Comparison of ENCODE assay signal across 8 mouse cellular contexts in the genomic region with DNA sequence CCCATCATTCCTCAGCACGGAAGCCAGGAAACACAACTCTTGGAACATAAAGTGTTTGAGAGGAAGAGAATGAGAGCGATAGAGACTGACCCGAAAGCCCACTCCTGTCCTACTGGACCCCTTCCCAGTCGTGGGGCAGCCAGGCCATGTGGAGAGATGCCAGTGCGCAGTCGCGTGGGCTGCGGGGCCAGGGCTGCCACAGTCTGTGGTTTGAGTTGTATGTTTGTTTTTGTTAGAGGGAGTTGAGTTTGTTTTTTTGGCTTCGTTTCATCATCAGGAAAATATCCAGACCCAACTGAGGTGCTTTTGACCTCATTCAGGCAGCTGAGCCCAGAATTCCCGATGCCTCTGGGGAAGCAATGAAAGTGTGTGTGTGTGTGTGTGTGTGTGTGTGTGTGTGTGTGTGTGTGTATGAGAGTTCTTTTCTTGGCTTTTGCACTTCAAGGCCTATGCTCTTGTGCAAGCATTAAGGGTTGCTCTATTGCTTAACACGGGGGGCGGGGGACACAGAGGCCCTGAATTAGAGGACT. TPM values are rescaled to one million over a fixed set of nuclear protein-coding genes. Genes with fewer than 3 reads are reported as not detected.
DNase-seq lines count a peak whose midpoint lies in the region; ATAC-seq and TF ChIP-seq lines count a peak whose summit lies in the region.

No protein-coding gene starts in this region.

- WGBS in forebrain, embryonic 12.5 days, result 87% methylated on average over 12 of the region's 12 CpGs
- 89% methylated on average over 12 of the region's 12 CpGs for WGBS in forebrain, embryonic 10.5 days
- 58% methylated on average over 12 of the region's 12 CpGs for WGBS in intestine, embryonic 16.5 days
- 77% methylated on average over 12 of the region's 12 CpGs for WGBS in forebrain, postnatal 0 days

- no peaks in the 10 kb centered on the region for H3K27me3 ChIP-seq in forebrain, embryonic 12.5 days
- H3K27me3 ChIP-seq in forebrain, embryonic 10.5 days (ENCODE audit: poor library complexity, severe bottlenecking), result no peaks in the 10 kb centered on the region
- H3K27me3 ChIP-seq in intestine, embryonic 16.5 days (replicated peaks; ENCODE audit: control insufficient read depth, insufficient read depth, low read length), result no peaks in the 10 kb centered on the region
- H3K27me3 ChIP-seq in forebrain, postnatal 0 days (ENCODE audit: insufficient read depth, low read length), result no peaks in the 10 kb centered on the region

- H3K4me2 ChIP-seq in forebrain, embryonic 12.5 days, result no peak overlapping the region
- no peak overlapping the region for H3K4me2 ChIP-seq in intestine, embryonic 16.5 days (ENCODE audit: low read depth, low read length)
- H3K4me2 ChIP-seq in forebrain, postnatal 0 days (ENCODE audit: low read depth), result no peak overlapping the region

- H3K9ac ChIP-seq in forebrain, embryonic 12.5 days, result no peak overlapping the region
- no peak overlapping the region for H3K9ac ChIP-seq in intestine, embryonic 16.5 days (ENCODE audit: low read depth, low read length)
- H3K9ac ChIP-seq in forebrain, postnatal 0 days, result no peak overlapping the region

- H3K36me3 ChIP-seq in forebrain, embryonic 12.5 days (replicated peaks), result no peaks in the 10 kb centered on the region
- no peaks in the 10 kb centered on the region for H3K36me3 ChIP-seq in forebrain, embryonic 10.5 days (replicated peaks)
- H3K36me3 ChIP-seq in intestine, embryonic 16.5 days (ENCODE audit: control insufficient read depth, insufficient read depth, low read length), result no peaks in the 10 kb centered on the region
- H3K36me3 ChIP-seq in forebrain, postnatal 0 days (ENCODE audit: insufficient read depth), result no peaks in the 10 kb centered on the region

- TF ChIP-seq CTCF in forebrain, postnatal 0 days (IDR thresholded peaks at IDR 0.05; ENCODE audit: low read depth), result no peak

- H3K9me3 ChIP-seq in forebrain, embryonic 12.5 days, result no peaks in the 10 kb centered on the region
- no peaks in the 10 kb centered on the region for H3K9me3 ChIP-seq in forebrain, embryonic 10.5 days
- no peaks in the 10 kb centered on the region for H3K9me3 ChIP-seq in intestine, embryonic 16.5 days (ENCODE audit: control insufficient read depth, low read length)
- no peaks in the 10 kb centered on the region for H3K9me3 ChIP-seq in forebrain, postnatal 0 days (ENCODE audit: low read length)

- ATAC-seq in forebrain, embryonic 12.5 days (ENCODE audit: low FRiP score), result no peak
- no peak for ATAC-seq in intestine, embryonic 16.5 days
- ATAC-seq in megakaryocyte progenitor cell, adult 5-6 weeks (replicated peaks; ENCODE audit: poor library complexity), result 0 out of 2 replicates have a peak, but pooled peaks have one; percentile 42
- ATAC-seq in forebrain, postnatal 0 days, result no peak

- no peak for DNase-seq in forebrain, embryonic 10.5 days (ENCODE audit: extremely low spot score, low spot score)
- DNase-seq in fibroblast of lung, adult 2 months (ENCODE audit: low read depth), result peak; percentile 86
- no peak for DNase-seq in spleen, postnatal 36 days (ENCODE audit: low spot score in 2 of 2)
- DNase-seq in cerebellum, adult 11 months, result no peak
- no peak for DNase-seq in forebrain, postnatal 0 days

- no peak overlapping the region for H3K4me3 ChIP-seq in forebrain, embryonic 12.5 days (replicated peaks)
- no peak overlapping the region for H3K4me3 ChIP-seq in forebrain, embryonic 10.5 days
- H3K4me3 ChIP-seq in intestine, embryonic 16.5 days (ENCODE audit: low read length), result no peak overlapping the region
- no peak overlapping the region for H3K4me3 ChIP-seq in forebrain, postnatal 0 days (ENCODE audit: low read depth, low read length)

- H3K4me1 ChIP-seq in forebrain, embryonic 12.5 days, result no peaks in the 10 kb centered on the region
- H3K4me1 ChIP-seq in forebrain, embryonic 10.5 days, result peaks cover 8% of the 10 kb centered on the region
- peaks cover 12% of the 10 kb centered on the region; the same call in 1 of the 2 replicates for H3K4me1 ChIP-seq in intestine, embryonic 16.5 days (ENCODE audit: control insufficient read depth, insufficient read depth, low read length)
- no peaks in the 10 kb centered on the region for H3K4me1 ChIP-seq in forebrain, postnatal 0 days (ENCODE audit: insufficient read depth)

- 0 out of 2 replicates have a peak overlapping the region, but pooled peaks have one; percentile 31 for H3K27ac ChIP-seq in forebrain, embryonic 12.5 days
- no peak overlapping the region for H3K27ac ChIP-seq in forebrain, embryonic 10.5 days
- peak overlapping the region; percentile 23 for H3K27ac ChIP-seq in intestine, embryonic 16.5 days (ENCODE audit: low read length)
- no peak overlapping the region for H3K27ac ChIP-seq in forebrain, postnatal 0 days (ENCODE audit: low read depth, low read length)

RNA-seq across cellular contexts. Expression of a gene that starts 42.2 kb away (rescaled TPM):
- polyA plus RNA-seq in forebrain, embryonic 12.5 days (2016; fragmentation: Nextera tagmentation; extraction: Ambion mirVana), result 92.0 and 95.3 TPM in 2 replicates
- polyA plus RNA-seq in forebrain, embryonic 10.5 days (2016; fragmentation: Nextera tagmentation; extraction: Ambion mirVana), result 50.9 and 54.3 TPM in 2 replicates
- 16.3 and 21.7 TPM in 2 replicates for polyA plus RNA-seq in intestine, embryonic 16.5 days (2015; fragmentation: Nextera tagmentation; extraction: Ambion mirVana)
- total RNA-seq in megakaryocyte progenitor cell, adult 5-6 weeks (2015), result 15.6 and 17.4 TPM in 2 replicates
- total RNA-seq in megakaryocyte progenitor cell, adult 5-6 weeks (2017), result 17.4 and 19.9 TPM in 2 replicates
- total RNA-seq in forebrain, postnatal 0 days (2014; rRNA removed), result 91.9 and 101 TPM in 2 replicates
- 87.3 and 88.6 TPM in 2 replicates for polyA plus RNA-seq in forebrain, postnatal 0 days (2015; fragmentation: Nextera tagmentation; extraction: Ambion mirVana)

RNA-seq across cellular contexts. Expression of a gene that starts 42.5 kb away (rescaled TPM):
- polyA plus RNA-seq in forebrain, embryonic 12.5 days (2016; fragmentation: Nextera tagmentation; extraction: Ambion mirVana), result 9.1 and 10.1 TPM in 2 replicates
- 3.5 and 4.3 TPM in 2 replicates for polyA plus RNA-seq in forebrain, embryonic 10.5 days (2016; fragmentation: Nextera tagmentation; extraction: Ambion mirVana)
- polyA plus RNA-seq in intestine, embryonic 16.5 days (2015; fragmentation: Nextera tagmentation; extraction: Ambion mirVana), result 0.91 and 2.1 TPM in 2 replicates
- total RNA-seq in megakaryocyte progenitor cell, adult 5-6 weeks (2015), result 0.17 TPM in 1 of 2 replicates, not detected in the other
- 0.42 TPM in 1 of 2 replicates, not detected in the other for total RNA-seq in megakaryocyte progenitor cell, adult 5-6 weeks (2017)
- 0.43 and 1.5 TPM in 2 replicates for total RNA-seq in forebrain, postnatal 0 days (2014; rRNA removed)
- 8.2 and 8.9 TPM in 2 replicates for polyA plus RNA-seq in forebrain, postnatal 0 days (2015; fragmentation: Nextera tagmentation; extraction: Ambion mirVana)

Comparison
In these comparisons a context has a peak if more than half of its experiments do, and no peak if none do; other contexts are left out.
1. H3K27ac ChIP-seq: peak in forebrain, embryonic 12.5 days (single experiment) and intestine, embryonic 16.5 days (single experiment); none in forebrain, embryonic 10.5 days (single experiment) and forebrain, postnatal 0 days (single experiment).